Mouse (Mus musculus): ENCODE data around the gene Thy1.

GRCm38 (mm10) chr9:44031946-44032345, 11.2 kb upstream of the Thy1 start:
- TF ChIP-seq CTCF (IDR thresholded peaks at IDR 0.05): no peak
- TF ChIP-seq POLR2A (IDR thresholded peaks at IDR 0.05; ENCODE audit: insufficient read depth, low read depth, low read length): no peak
- no peak for TF ChIP-seq EP300 (IDR thresholded peaks at IDR 0.05; ENCODE audit: insufficient read depth, low read depth, low read length)
